8 mouse cellular contexts compared by ENCODE assay signal in the genomic region with DNA sequence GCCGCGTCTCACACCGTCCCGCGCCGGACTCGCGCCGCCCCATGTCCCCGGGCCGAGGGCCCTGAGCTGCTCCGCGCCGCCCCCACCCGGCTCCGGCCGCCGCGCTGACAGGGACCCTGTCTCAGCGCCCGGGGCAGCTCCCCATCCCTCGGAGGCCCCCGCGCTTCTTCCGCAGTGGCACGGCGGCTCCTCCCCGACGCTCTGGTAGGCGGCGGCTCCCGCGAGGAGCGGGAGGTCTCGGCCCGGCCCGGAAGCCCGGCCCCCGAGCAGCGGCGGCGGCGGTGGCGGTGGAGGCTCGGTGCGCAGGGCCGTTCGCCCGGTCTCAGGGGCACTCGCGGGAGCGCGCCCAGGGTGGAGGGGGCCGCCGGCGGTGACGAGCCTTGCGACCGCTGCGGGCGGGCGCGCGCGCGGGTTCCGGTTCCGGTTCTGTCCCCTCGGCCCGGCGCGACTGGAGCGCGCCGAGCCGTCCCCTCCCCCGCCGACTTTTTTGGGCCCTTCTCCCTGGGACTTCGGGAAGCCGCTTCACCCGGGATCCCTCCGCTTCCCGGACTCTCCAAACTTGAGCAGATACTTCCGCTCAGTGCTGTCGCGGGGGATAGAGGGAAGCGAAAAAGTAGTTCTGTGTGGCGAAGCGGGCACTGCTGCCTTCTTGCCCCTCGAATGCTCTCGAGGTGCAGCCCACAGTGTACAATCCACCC. TPM values are rescaled to one million over a fixed set of nuclear protein-coding genes. Genes with fewer than 3 reads are reported as not detected.
DNase-seq lines count a peak whose midpoint lies in the region; ATAC-seq and TF ChIP-seq lines count a peak whose summit lies in the region.

No protein-coding gene starts in this region.

- TF ChIP-seq CTCF in kidney, postnatal 0 days (IDR thresholded peaks at IDR 0.05; ENCODE audit: low read depth): no peak

- no peaks in the 10 kb centered on the region for H3K9me3 ChIP-seq in heart, embryonic 13.5 days
- no peaks in the 10 kb centered on the region for H3K9me3 ChIP-seq in kidney, postnatal 0 days (replicated peaks; ENCODE audit: low read length)
- H3K9me3 ChIP-seq in liver, embryonic 11.5 days (ENCODE audit: control insufficient read depth, low read length): no peaks in the 10 kb centered on the region
- no peaks in the 10 kb centered on the region for H3K9me3 ChIP-seq in stomach, embryonic 15.5 days

- peak; percentile 83 for ATAC-seq in CD4-positive, CD25-positive, alpha-beta regulatory T cell, adult 4 months
- peak; percentile 80 for ATAC-seq in heart, embryonic 13.5 days (ENCODE audit: extremely low read depth, insufficient number of reproducible peaks, low FRiP score, low TSS enrichment)
- peak; percentile 88 for ATAC-seq in kidney, postnatal 0 days (replicated peaks; ENCODE audit: low FRiP score, low read depth)
- ATAC-seq in liver, embryonic 11.5 days (replicated peaks; ENCODE audit: low FRiP score): peak; percentile 70
- peak; percentile 76 for ATAC-seq in stomach, embryonic 15.5 days (ENCODE audit: insufficient read depth, low FRiP score, low read depth)

- H3K4me3 ChIP-seq in brown adipose tissue, adult 24 weeks (ENCODE audit: insufficient read depth, low read depth, low read length): peak overlapping the region; percentile 92
- peak overlapping the region; percentile 94 for H3K4me3 ChIP-seq in heart, embryonic 13.5 days
- peak overlapping the region; percentile 93 for H3K4me3 ChIP-seq in kidney, postnatal 0 days (replicated peaks; ENCODE audit: low read depth, low read length)
- H3K4me3 ChIP-seq in liver, embryonic 11.5 days (ENCODE audit: low read depth, low read length): peak overlapping the region; percentile 93
- H3K4me3 ChIP-seq in stomach, embryonic 15.5 days (replicated peaks): peak overlapping the region; percentile 97

- H3K27me3 ChIP-seq in heart, embryonic 13.5 days (replicated peaks): no peaks in the 10 kb centered on the region
- no peaks in the 10 kb centered on the region for H3K27me3 ChIP-seq in kidney, postnatal 0 days (ENCODE audit: insufficient read depth, low read length)
- H3K27me3 ChIP-seq in liver, embryonic 11.5 days (replicated peaks; ENCODE audit: control insufficient read depth, insufficient read depth, low read length): peaks cover 9% of the 10 kb centered on the region
- H3K27me3 ChIP-seq in stomach, embryonic 15.5 days (replicated peaks): no peaks in the 10 kb centered on the region

- peak overlapping the region; percentile 98 for H3K9ac ChIP-seq in heart, embryonic 13.5 days
- peak overlapping the region; percentile 97 for H3K9ac ChIP-seq in kidney, postnatal 0 days (ENCODE audit: low read depth, low read length)
- H3K9ac ChIP-seq in liver, embryonic 11.5 days (ENCODE audit: low read depth, low read length): peak overlapping the region; percentile 85
- peak overlapping the region; percentile 82 for H3K9ac ChIP-seq in stomach, embryonic 15.5 days

- peak overlapping the region; percentile 100 for H3K27ac ChIP-seq in brown adipose tissue, adult 24 weeks (replicated peaks; ENCODE audit: low read depth, low read length)
- H3K27ac ChIP-seq in heart, embryonic 13.5 days (replicated peaks): peak overlapping the region; percentile 98
- H3K27ac ChIP-seq in kidney, postnatal 0 days: peak overlapping the region; percentile 97
- H3K27ac ChIP-seq in liver, embryonic 11.5 days (ENCODE audit: low read depth, low read length): peak overlapping the region; percentile 82
- H3K27ac ChIP-seq in stomach, embryonic 15.5 days: peak overlapping the region; percentile 96

- under 1% methylated on average over 90 of the region's 91 CpGs for WGBS in heart, embryonic 13.5 days
- under 1% methylated on average over 58 of the region's 91 CpGs for WGBS in kidney, postnatal 0 days
- WGBS in liver, embryonic 11.5 days: under 1% methylated on average over 84 of the region's 91 CpGs
- under 1% methylated on average over 76 of the region's 91 CpGs for WGBS in stomach, embryonic 15.5 days

- peaks cover 17% of the 10 kb centered on the region for H3K4me1 ChIP-seq in brown adipose tissue, adult 24 weeks (ENCODE audit: control insufficient read depth, insufficient read depth, insufficient read length, low read length)
- peaks cover 48% of the 10 kb centered on the region for H3K4me1 ChIP-seq in heart, embryonic 13.5 days
- peaks cover 10% of the 10 kb centered on the region for H3K4me1 ChIP-seq in kidney, postnatal 0 days (replicated peaks; ENCODE audit: insufficient read depth, low read length)
- H3K4me1 ChIP-seq in liver, embryonic 11.5 days (replicated peaks; ENCODE audit: control insufficient read depth, insufficient read depth, low read length): peaks cover 19% of the 10 kb centered on the region
- peaks cover 16% of the 10 kb centered on the region for H3K4me1 ChIP-seq in stomach, embryonic 15.5 days

- peak; percentile 79 for DNase-seq in fibroblast of lung, adult 2 months (ENCODE audit: low read depth)
- DNase-seq in kidney, postnatal 0 days (ENCODE audit: low spot score): peak; percentile 98
- DNase-seq in liver, embryonic 11.5 days (ENCODE audit: low spot score): peak; percentile 85
- peak; percentile 92 for DNase-seq in neural tube, embryonic 10.5 days (ENCODE audit: extremely low spot score, low spot score)

- H3K36me3 ChIP-seq in heart, embryonic 13.5 days: peaks cover 21% of the 10 kb centered on the region
- H3K36me3 ChIP-seq in kidney, postnatal 0 days (ENCODE audit: insufficient read depth, low read length): no peaks in the 10 kb centered on the region
- no peaks in the 10 kb centered on the region for H3K36me3 ChIP-seq in liver, embryonic 11.5 days (ENCODE audit: control insufficient read depth, insufficient read depth, low read length)
- no peaks in the 10 kb centered on the region for H3K36me3 ChIP-seq in stomach, embryonic 15.5 days

- peak overlapping the region; percentile 84 for H3K4me2 ChIP-seq in heart, embryonic 13.5 days
- peak overlapping the region; percentile 81 for H3K4me2 ChIP-seq in kidney, postnatal 0 days (ENCODE audit: low read length)
- peak overlapping the region; percentile 86 for H3K4me2 ChIP-seq in liver, embryonic 11.5 days
- H3K4me2 ChIP-seq in stomach, embryonic 15.5 days: peak overlapping the region; percentile 88

RNA-seq across cellular contexts. Expression of gene Arhgef12, which starts 1.2 kb away (rescaled TPM):
- polyA plus RNA-seq in CD4-positive, CD25-positive, alpha-beta regulatory T cell, adult 4 months (2017; shearing (Covaris generic)): 10 to 100 TPM; 17.8 to 28.2 TPM
- 47.7 and 58.9 TPM in 2 replicates for polyA plus RNA-seq in brown adipose tissue, adult 24 weeks (2012; ENCODE audit: insufficient read depth, insufficient read length, missing spikeins)
- 9.2 and 9.7 TPM in 2 replicates for polyA plus RNA-seq in heart, embryonic 13.5 days (2015; fragmentation: Nextera tagmentation; extraction: Ambion mirVana)
- polyA plus RNA-seq in kidney, postnatal 0 days (2015; fragmentation: Nextera tagmentation; extraction: Ambion mirVana): 11.2 and 11.4 TPM in 2 replicates
- 5.7 and 7.0 TPM in 2 replicates for polyA plus RNA-seq in liver, embryonic 11.5 days (2014; fragmentation: Nextera tagmentation; extraction: Ambion mirVana)
- polyA plus RNA-seq in stomach, embryonic 15.5 days (2015; fragmentation: Nextera tagmentation; extraction: Ambion mirVana): 12.5 and 14.0 TPM in 2 replicates

RNA-seq across cellular contexts. Expression of gene Tmem136, which starts 10.6 kb away (rescaled TPM):
- 1 to 10 TPM; 3.1 to 4.6 TPM for polyA plus RNA-seq in CD4-positive, CD25-positive, alpha-beta regulatory T cell, adult 4 months (2017; shearing (Covaris generic))
- polyA plus RNA-seq in brown adipose tissue, adult 24 weeks (2012; ENCODE audit: insufficient read depth, insufficient read length, missing spikeins): 1.6 and 2.5 TPM in 2 replicates
- 12.8 and 12.9 TPM in 2 replicates for polyA plus RNA-seq in heart, embryonic 13.5 days (2015; fragmentation: Nextera tagmentation; extraction: Ambion mirVana)
- polyA plus RNA-seq in kidney, postnatal 0 days (2015; fragmentation: Nextera tagmentation; extraction: Ambion mirVana): 9.3 and 10.6 TPM in 2 replicates
- polyA plus RNA-seq in liver, embryonic 11.5 days (2014; fragmentation: Nextera tagmentation; extraction: Ambion mirVana): 3.5 and 3.7 TPM in 2 replicates
- polyA plus RNA-seq in stomach, embryonic 15.5 days (2015; fragmentation: Nextera tagmentation; extraction: Ambion mirVana): 3.6 and 4.9 TPM in 2 replicates

Comparison
In these comparisons a context has a peak if more than half of its experiments do, and no peak if none do; other contexts are left out.
1. Peak in every context shown above with its lines: DNase-seq, ATAC-seq, H3K4me3 ChIP-seq and H3K27ac ChIP-seq.